Mouse (Mus musculus): Measurements from ENCODE around the gene Grwd1. TPM values are rescaled to one million over a fixed set of nuclear protein-coding genes. Genes with fewer than 3 reads are reported as not detected.
A peak's percentile ranks its signal among the peaks of the same experiment; 100 is the strongest.

The Grwd1 gene
- polyA plus RNA-seq, 1 experiment from 2014 or later: 16.4 TPM

- Histone ChIP-seq H3K4me3 (ENCODE audit: low read depth, low read length) (no peak overlapping the region), H3K9ac (ENCODE audit: low read depth, low read length) (no peak overlapping the region), H3K27me3 (replicated peaks; ENCODE audit: control insufficient read depth, insufficient read depth, low read length) (0 out of 2 replicates have a peak, but pooled peaks cover 3% of the 10 kb centered on the region), H3K27ac (ENCODE audit: low read depth, low read length) (no peak overlapping the region), H3K36me3 (ENCODE audit: control insufficient read depth, insufficient read depth) (no peaks in the 10 kb centered on the region), H3K4me2 (replicated peaks; ENCODE audit: low read depth) (no peak overlapping the region), H3K4me1 (replicated peaks; ENCODE audit: control insufficient read depth, insufficient read depth, low read length) (no peaks in the 10 kb centered on the region), H3K9me3 (ENCODE audit: control insufficient read depth) (no peaks in the 10 kb centered on the region)
- no peak for ATAC-seq
- TF ChIP-seq CTCF (IDR thresholded peaks at IDR 0.05; ENCODE audit: low read depth): no peak
- WGBS: 80% methylated on average over 17 of the region's 17 CpGs
Observed at GRCm38 (mm10) chr7:45791756-45792490, 38.8 kb downstream of the Grwd1 start.

- no peak overlapping the region for H3K4me2 ChIP-seq (replicated peaks; ENCODE audit: low read depth)
- H3K9me3 ChIP-seq (ENCODE audit: control insufficient read depth): no peaks in the 10 kb centered on the region
- no peak for ATAC-seq
- H3K36me3 ChIP-seq (ENCODE audit: control insufficient read depth, insufficient read depth): no peaks in the 10 kb centered on the region
- no peak overlapping the region for H3K27ac ChIP-seq (ENCODE audit: low read depth, low read length)
- peaks cover 15% of the 10 kb centered on the region; the same call in 1 of the 2 replicates for H3K27me3 ChIP-seq (replicated peaks; ENCODE audit: control insufficient read depth, insufficient read depth, low read length)
- no peak overlapping the region for H3K9ac ChIP-seq (ENCODE audit: low read depth, low read length)
- no peak for TF ChIP-seq CTCF (IDR thresholded peaks at IDR 0.05; ENCODE audit: low read depth)
- H3K4me3 ChIP-seq (ENCODE audit: low read depth, low read length): no peak overlapping the region
- 57% methylated on average over 6 of the region's 6 CpGs for WGBS
- H3K4me1 ChIP-seq (replicated peaks; ENCODE audit: control insufficient read depth, insufficient read depth, low read length): peaks cover 3% of the 10 kb centered on the region; the same call in 1 of the 2 replicates
Observed at GRCm38 (mm10) chr7:45790721-45791120, 40.0 kb downstream of the Grwd1 start.

GRCm38 (mm10) chr7:45787642-45788041 lies 43.1 kb downstream of the Grwd1 start:
- Histone ChIP-seq H3K27me3 (replicated peaks; ENCODE audit: control insufficient read depth, insufficient read depth, low read length) (peaks cover 32% of the 10 kb centered on the region), H3K4me3 (ENCODE audit: low read depth, low read length) (no peak overlapping the region), H3K9me3 (ENCODE audit: control insufficient read depth) (no peaks in the 10 kb centered on the region), H3K27ac (ENCODE audit: low read depth, low read length) (no peak overlapping the region), H3K4me2 (replicated peaks; ENCODE audit: low read depth) (no peak overlapping the region), H3K36me3 (ENCODE audit: control insufficient read depth, insufficient read depth) (no peaks in the 10 kb centered on the region; the same call in 1 of the 2 replicates), H3K9ac (ENCODE audit: low read depth, low read length) (no peak overlapping the region), H3K4me1 (replicated peaks; ENCODE audit: control insufficient read depth, insufficient read depth, low read length) (peaks cover 12% of the 10 kb centered on the region; the same call in 1 of the 2 replicates)
- no peak for ATAC-seq
- no peak for TF ChIP-seq CTCF (IDR thresholded peaks at IDR 0.05; ENCODE audit: low read depth)
- 80% methylated on average over 22 of the region's 22 CpGs for WGBS

GRCm38 (mm10) chr7:45786661-45787413 lies 43.9 kb downstream of the Grwd1 start:
- 19% methylated on average over 17 of the region's 17 CpGs for WGBS
- Histone ChIP-seq H3K36me3 (ENCODE audit: control insufficient read depth, insufficient read depth) (no peaks in the 10 kb centered on the region; the same call in 1 of the 2 replicates), H3K4me1 (replicated peaks; ENCODE audit: control insufficient read depth, insufficient read depth, low read length) (peaks cover 12% of the 10 kb centered on the region; the same call in 1 of the 2 replicates), H3K4me2 (replicated peaks; ENCODE audit: low read depth) (peak overlapping the region; percentile 67), H3K9me3 (ENCODE audit: control insufficient read depth) (no peaks in the 10 kb centered on the region), H3K27me3 (replicated peaks; ENCODE audit: control insufficient read depth, insufficient read depth, low read length) (peaks cover 32% of the 10 kb centered on the region), H3K9ac (ENCODE audit: low read depth, low read length) (no peak overlapping the region), H3K27ac (ENCODE audit: low read depth, low read length) (no peak overlapping the region), H3K4me3 (ENCODE audit: low read depth, low read length) (0 out of 2 replicates have a peak overlapping the region, but pooled peaks have one; percentile 4)
- TF ChIP-seq CTCF (IDR thresholded peaks at IDR 0.05; ENCODE audit: low read depth): no peak
- ATAC-seq: no peak

GRCm38 (mm10) chr7:45786136-45786578 lies 44.6 kb downstream of the Grwd1 start:
- no peak for ATAC-seq
- Histone ChIP-seq H3K4me2 (replicated peaks; ENCODE audit: low read depth) (peak overlapping the region; percentile 67), H3K27ac (ENCODE audit: low read depth, low read length) (no peak overlapping the region), H3K4me3 (ENCODE audit: low read depth, low read length) (peak overlapping the region; percentile 36), H3K36me3 (ENCODE audit: control insufficient read depth, insufficient read depth) (no peaks in the 10 kb centered on the region; the same call in 1 of the 2 replicates), H3K9ac (ENCODE audit: low read depth, low read length) (no peak overlapping the region), H3K9me3 (ENCODE audit: control insufficient read depth) (no peaks in the 10 kb centered on the region), H3K4me1 (replicated peaks; ENCODE audit: control insufficient read depth, insufficient read depth, low read length) (peaks cover 12% of the 10 kb centered on the region; the same call in 1 of the 2 replicates), H3K27me3 (replicated peaks; ENCODE audit: control insufficient read depth, insufficient read depth, low read length) (peaks cover 32% of the 10 kb centered on the region)
- no peak for TF ChIP-seq CTCF (IDR thresholded peaks at IDR 0.05; ENCODE audit: low read depth)
- 2% methylated on average over 14 of the region's 14 CpGs for WGBS
